Mouse (Mus musculus): ENCODE results near the gene Flvcr1. TPM values are rescaled to one million over a fixed set of nuclear protein-coding genes. Genes with fewer than 3 reads are reported as not detected.

The Flvcr1 gene
- polyA plus RNA-seq, 1 experiment: 4.6 TPM

Other genes starting within 250 kb of the Flvcr1 start
- 3.4 and 5.6 TPM in 2 replicates for gene Rps6kc1, start 114.4 kb downstream of the Flvcr1 start, polyA plus RNA-seq (2012; ENCODE audit: insufficient read depth, insufficient read length, missing spikeins)
- gene Angel2, start 101.0 kb downstream of the Flvcr1 start, polyA plus RNA-seq (2012; ENCODE audit: insufficient read depth, insufficient read length, missing spikeins): 25.8 and 28.7 TPM in 2 replicates
- gene Vash2, start 46.9 kb downstream of the Flvcr1 start, polyA plus RNA-seq (2012; ENCODE audit: insufficient read depth, insufficient read length, missing spikeins): not detected in 2 replicates
- gene Spata45, start 10.5 kb upstream of the Flvcr1 start, polyA plus RNA-seq (2012; ENCODE audit: insufficient read depth, insufficient read length, missing spikeins): not detected in 2 replicates
- 18.4 and 34.6 TPM in 2 replicates for gene Tatdn3, start 36.8 kb upstream of the Flvcr1 start, polyA plus RNA-seq (2012; ENCODE audit: insufficient read depth, insufficient read length, missing spikeins)
- 0.28 and 0.79 TPM in 2 replicates for gene Nsl1, start 36.9 kb upstream of the Flvcr1 start, polyA plus RNA-seq (2012; ENCODE audit: insufficient read depth, insufficient read length, missing spikeins)
- 1.3 and 1.4 TPM in 2 replicates for gene Batf3, start 71.7 kb upstream of the Flvcr1 start, polyA plus RNA-seq (2012; ENCODE audit: insufficient read depth, insufficient read length, missing spikeins)
- gene Fam71a, start 138.7 kb upstream of the Flvcr1 start, polyA plus RNA-seq (2012; ENCODE audit: insufficient read depth, insufficient read length, missing spikeins): not detected in 2 replicates
- gene Atf3, start 191.9 kb upstream of the Flvcr1 start, polyA plus RNA-seq (2012; ENCODE audit: insufficient read depth, insufficient read length, missing spikeins): 8.8 and 22.2 TPM in 2 replicates

Measured in brown adipose tissue, adult 24 weeks (tissue).